Mouse (Mus musculus) heart, postnatal 14 days (tissue): Measurements from ENCODE around the gene Spata21. TPM values are rescaled to one million over a fixed set of nuclear protein-coding genes. Genes with fewer than 3 reads are reported as not detected.
A peak's percentile ranks its signal among the peaks of the same experiment; 100 is the strongest.

Experiments
- DNase-seq, 2 experiments: peaks; one replicate each; pipeline ENCODE4 v3.0.0; 2021 to 2022
- intact Hi-C: fragments of 180-260 bp; cut with DNase I; formaldehyde crosslinking; loops from one replicate; pipeline ENCODE4 v1.15.1; 2025
- total RNA-seq, 2 experiments: library from RNA; stranded (reverse); gene quantifications; 2 replicates each; pipeline ENCODE4 v1.2.3; 2021

Gene Spata21
- total RNA-seq, 2 experiments from 2014 or later, result not detected

DNA sequence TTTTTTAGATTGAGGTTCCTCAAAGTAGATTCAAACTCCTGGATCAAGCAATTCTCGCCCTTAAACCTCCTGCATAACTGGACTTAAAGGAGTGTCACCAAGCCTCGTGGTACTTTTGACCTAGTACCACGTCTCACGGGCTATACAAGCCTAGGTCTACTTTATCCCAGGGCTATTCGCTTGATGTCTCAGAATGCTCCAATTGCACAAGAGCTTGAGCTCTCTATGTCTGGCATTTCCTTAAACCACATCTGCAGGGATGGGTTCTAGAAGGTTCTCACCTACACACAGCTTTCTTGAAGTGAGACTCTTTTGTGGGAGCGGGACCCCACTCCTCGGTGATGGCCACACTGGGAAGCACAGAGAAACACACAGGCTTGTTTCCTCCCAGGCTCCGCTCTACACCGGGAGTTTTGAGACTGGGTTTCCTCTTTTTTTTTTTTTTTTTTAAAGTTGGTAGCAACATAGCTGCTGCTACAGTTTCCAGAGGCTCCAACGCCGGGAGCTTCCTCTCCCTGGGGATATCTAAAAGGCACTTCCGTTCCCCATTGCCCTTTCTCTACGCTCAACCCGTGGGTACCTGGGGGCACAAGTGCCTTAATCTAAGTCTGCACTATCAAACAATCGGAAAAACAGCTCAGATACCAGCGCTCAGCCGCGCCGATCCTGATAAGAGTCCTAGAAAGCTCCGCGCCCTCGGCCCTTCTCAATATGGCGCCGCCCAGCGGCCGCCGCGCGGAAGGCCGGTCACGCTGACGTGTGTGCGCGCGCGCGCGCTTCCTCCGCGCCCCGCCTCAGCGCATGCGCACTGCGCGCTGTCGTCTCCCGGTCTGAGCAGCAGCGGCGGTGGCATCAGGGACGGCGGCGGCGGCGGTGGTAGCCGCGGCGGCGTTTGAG lies 59.2 kb downstream of the Spata21 start, which contains the start of gene Fbxo42:
Gene Fbxo42, plus strand, starts transcription at position 802 of the 897 bp plus-strand sequence.
- intact Hi-C loops, result loop anchor here (5.0 kb wide), 1 partner anchor 55 kb away; no protein-coding TSS in a partner anchor
- DNase-seq, result peak; percentile 97 to 98

DNA sequence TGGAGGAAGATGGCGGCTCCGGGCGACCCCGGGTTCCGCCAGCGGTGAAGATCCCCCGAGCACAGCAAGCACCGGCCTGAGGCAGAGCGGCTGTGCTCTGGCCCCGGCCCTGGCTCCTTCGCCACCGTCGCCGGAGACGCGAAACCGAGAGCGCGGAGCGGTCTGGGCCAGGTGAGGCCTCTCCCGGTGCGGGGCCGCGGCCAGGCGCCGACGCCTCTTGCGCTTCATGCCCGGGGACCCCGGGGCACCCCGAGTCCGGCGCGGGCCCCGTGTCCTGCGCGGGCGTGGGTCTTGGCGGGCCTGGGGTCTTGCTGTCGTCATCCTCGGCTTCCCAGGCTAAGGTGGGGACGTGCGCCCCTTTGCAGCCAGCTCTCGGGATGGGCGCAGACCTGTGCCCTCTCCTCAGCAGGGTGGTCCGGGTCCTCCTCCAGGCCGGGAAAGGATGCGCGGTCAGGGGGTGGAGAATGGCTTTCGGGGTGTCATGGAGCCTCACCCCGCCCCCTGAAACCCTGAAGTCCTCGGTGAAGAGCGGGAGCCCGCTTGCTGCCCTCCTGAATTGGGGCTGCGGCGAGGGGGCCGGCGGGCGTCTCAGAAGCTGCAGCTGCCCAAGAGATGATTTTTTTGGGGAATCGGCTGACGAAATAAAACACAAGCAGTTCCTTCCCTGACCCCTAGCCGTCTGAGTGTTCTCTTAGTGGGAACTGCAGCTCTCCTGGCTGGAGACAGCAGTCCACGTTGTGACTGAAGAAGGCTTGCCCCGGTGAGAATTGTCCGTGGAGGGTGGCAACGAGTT lies 60.1 kb downstream of the Spata21 start:
- intact Hi-C loops, result loop anchor here (5.0 kb wide), 1 partner anchor 54 kb away; no protein-coding TSS in a partner anchor
- DNase-seq, result peak; percentile 39 to 46

DNA sequence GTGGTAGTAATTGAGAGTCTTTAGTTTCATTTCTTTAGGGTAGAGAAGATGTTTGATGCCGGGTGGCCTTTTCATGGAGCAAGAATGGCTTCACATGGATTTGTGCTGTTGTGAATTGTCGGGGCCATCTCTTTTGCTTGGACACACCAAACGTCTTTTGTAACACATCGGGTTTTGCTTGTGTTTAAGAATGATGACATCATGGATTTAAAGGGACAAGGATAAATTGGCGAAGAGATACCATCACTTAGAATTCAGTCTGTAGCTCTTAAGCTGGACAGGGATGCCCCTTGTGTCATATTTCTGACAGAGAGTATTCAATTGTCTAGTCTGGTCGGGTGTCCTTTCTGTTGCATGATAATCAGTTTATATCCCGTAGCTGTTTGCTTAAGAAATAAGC lies 61.0 kb downstream of the Spata21 start:
- DNase-seq, result no peak
- intact Hi-C loops, result loop anchor here (5.0 kb wide), 1 partner anchor 53 kb away; no protein-coding TSS in a partner anchor

DNA sequence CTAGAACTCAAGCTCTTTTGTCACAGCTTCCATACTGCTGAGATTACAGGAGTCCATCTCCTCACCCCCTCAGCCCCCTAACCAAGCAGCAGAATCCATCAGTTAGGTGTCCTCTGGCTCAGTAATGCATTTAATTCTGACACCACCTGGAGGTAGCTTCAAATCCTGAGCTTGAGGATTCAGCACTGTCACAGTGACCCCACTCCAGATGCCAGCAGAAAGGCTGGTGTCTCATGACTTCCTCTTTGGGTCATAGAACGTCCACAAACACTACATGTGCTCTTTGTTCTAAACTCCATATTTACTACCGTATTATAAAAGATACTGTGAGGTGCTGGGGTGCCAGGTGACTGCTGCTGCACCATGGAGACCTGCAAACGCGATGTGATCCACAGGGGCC lies 69.4 kb downstream of the Spata21 start:
- intact Hi-C loops, result no loop called here
- DNase-seq, result no peak

DNA sequence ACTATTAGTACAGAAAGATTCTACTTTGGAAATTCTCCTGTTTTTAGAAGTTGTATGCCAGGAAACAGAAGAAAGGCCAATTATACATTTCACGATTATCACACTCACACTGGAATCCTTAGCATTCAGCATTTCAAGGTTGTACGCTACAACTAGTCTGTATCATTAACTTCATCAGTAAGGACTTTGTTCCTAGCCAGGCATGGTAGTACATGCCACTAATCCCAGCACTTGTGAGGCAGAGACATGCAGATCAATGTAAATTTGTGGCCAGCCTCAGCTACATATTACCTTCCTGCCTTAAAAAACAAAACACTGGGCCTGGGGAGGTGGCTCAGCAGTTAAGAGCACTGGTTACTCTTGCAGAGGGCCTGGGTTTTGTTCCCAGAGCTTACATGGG lies 70.5 kb downstream of the Spata21 start:
- intact Hi-C loops, result no loop called here
- DNase-seq, result no peak

DNA sequence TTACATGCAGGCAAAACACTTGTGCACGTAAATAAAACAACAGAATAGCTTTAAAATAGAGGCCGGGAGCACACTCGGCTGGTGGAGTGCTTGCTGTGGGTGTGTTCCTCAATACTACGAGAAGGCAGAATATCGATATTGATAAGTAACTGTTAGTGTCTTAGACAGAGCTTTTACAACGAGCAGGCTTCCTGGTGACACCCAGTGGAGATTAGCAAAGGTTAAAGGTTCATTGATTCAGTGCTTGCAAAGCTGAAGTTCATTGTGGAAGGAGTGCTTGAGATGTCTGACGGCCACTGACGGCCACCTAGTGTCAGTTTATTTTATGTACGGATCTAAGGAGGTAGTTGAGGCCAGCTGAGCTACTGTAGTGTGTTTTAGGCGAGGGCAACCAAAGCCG lies 71.0 kb downstream of the Spata21 start:
- DNase-seq, result no peak
- intact Hi-C loops, result no loop called here

DNA sequence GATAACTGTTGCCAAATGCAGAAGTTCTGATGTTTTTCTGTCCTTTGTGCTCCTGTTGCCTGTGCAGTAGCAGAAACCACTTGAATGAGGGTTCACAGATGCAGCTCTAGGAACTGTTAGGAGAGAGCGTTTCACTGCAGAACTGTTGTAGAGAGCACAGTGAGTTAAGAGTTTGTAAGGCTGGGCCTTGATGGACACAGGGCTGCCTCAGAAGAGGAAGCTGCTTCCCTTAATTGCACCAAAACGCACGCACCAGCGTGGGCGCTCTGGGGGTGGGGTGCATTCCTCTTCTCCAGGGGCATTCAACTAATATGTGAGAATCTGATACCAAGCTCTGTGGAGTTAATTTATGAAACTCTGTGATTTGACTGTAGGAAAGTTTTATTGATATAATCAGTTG lies 71.5 kb downstream of the Spata21 start:
- no peak for DNase-seq
- intact Hi-C loops, result no loop called here

DNA sequence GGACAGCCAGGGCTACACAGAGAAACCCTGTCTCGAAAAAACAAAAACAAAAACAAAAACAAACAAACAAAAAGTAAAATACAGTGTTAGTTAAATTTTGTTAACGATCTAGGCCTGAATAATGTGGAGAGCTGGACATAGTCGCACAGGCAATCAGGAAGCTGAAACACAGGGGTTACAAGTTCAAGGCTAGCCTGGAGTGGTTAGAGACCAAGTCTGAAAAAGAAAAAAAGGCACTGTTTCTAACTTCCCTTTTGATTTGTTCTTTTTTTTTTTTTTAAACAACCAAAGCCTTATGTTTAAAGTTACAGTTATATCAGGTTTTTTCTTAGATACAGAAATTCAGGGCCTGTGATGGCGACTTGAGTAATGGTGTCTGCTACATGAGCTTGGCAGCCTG lies 72.1 kb downstream of the Spata21 start:
- DNase-seq, result no peak
- intact Hi-C loops, result no loop called here

DNA sequence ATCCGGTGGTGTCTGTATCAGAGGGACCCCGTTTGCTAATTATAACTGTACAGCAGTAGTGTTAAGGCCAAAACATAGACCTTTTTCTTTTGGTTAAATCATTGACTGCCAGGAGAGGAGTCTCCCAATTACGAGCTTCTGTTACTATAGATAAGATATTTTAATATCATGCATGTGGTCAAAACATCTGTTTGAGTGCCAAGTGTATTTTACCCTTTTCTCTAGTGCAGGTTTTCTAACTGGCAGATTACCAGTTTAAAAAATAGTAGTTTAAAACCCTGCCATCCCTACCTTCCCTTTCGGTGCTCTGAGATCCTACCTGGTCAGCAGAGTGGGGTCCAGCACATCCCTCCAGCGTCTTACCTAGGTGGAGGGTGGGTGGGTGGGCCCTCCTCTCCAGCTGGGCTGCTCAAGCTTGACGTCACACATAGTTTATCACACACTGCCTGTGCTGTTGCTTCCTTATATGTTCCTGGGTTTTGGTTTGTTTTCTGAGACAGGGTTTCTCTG lies 73.6 kb downstream of the Spata21 start:
- intact Hi-C loops, result no loop called here
- DNase-seq, result no peak

Other genes with a start within 250 kb of the Spata21 start
- not detected for gene Padi1, start 242.6 kb upstream of the Spata21 start, total RNA-seq
- 1 to 10 TPM in 1 of 2 experiments, under 1 TPM in 1; 0.41 to 1.1 TPM for gene Padi2, start 182.0 kb upstream of the Spata21 start, total RNA-seq
- 100 to 1,000 TPM; 916 to 936 TPM for gene Sdhb, start 127.1 kb upstream of the Spata21 start, total RNA-seq
- 10 to 100 TPM; 20.7 to 21.7 TPM for gene Atp13a2, start 101.5 kb upstream of the Spata21 start, total RNA-seq
- gene Mfap2, start 77.9 kb upstream of the Spata21 start, total RNA-seq, result 10 to 100 TPM; 24.5 to 28.1 TPM
- 1 to 10 TPM; 6.0 to 6.2 TPM for gene Crocc, start 27.8 kb upstream of the Spata21 start, total RNA-seq
- 10 to 100 TPM; 22.2 to 22.6 TPM for gene Necap2, start 10.0 kb upstream of the Spata21 start, total RNA-seq
- gene Szrd1, start 51.4 kb downstream of the Spata21 start, total RNA-seq, result 10 to 100 TPM; 87.6 to 91.4 TPM
- 10 to 100 TPM; 13.0 to 13.5 TPM for gene Fbxo42, start 59.6 kb downstream of the Spata21 start, total RNA-seq
- under 1 TPM; 0.68 to 0.86 TPM for gene Rsg1, start 125.6 kb downstream of the Spata21 start, total RNA-seq
- 10 to 100 TPM; 20.7 TPM for gene Arhgef19, start 151.2 kb downstream of the Spata21 start, total RNA-seq
- gene Epha2, start 212.9 kb downstream of the Spata21 start, total RNA-seq, result 1 to 10 TPM; 8.0 to 8.9 TPM